Mouse (Mus musculus): ENCODE measurements around the gene Ptges3. TPM values are rescaled to one million over a fixed set of nuclear protein-coding genes. Genes with fewer than 3 reads are reported as not detected.

Ptges3 gene
- total RNA-seq, 4 experiments from 2014 or later = 128 to 203 (median 146) TPM

GRCm38 (mm10) chr10:128092506-128093495 is 34.0 kb downstream of the Ptges3 start:
- peak; percentile 77 for DNase-seq

DNA sequence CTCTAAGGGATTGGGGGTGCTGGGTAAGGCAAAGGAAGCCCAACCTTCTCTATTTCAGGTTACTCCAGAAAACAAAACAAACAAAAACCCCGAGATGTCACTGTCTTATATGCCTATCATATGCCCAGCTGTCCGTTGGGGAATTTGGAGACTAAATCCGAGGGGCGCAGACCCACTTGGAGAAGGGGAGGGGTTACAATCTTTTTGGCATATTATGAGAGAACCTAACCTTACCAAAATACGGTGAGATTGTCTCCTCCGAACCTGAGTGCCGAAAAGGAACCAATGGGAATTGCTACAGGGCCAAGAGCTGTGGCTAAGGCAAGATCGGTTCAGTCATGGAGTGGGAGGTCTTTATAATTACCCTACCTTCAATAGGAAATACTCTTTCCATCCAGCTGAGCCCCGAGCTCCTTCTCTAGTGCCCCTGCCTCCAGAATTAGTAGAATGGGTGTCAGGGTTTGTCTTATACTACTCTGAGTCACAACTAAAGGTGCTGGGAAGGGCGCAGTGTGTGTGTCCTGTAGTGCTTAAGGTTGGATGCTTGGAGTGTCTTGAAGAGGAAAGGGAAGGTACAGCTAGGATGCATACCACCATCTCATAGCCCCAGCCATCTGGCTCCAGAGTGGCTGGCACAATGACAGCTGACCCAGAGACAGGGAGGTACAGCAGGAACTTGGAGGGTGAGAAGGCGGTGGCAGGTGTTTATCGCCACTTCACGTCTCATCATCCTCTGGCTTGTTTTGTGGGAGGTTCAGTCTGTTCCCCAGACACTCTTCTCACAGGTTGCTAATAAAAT is 34.9 kb downstream of the Ptges3 start:
- DNase-seq = no peak

DNA sequence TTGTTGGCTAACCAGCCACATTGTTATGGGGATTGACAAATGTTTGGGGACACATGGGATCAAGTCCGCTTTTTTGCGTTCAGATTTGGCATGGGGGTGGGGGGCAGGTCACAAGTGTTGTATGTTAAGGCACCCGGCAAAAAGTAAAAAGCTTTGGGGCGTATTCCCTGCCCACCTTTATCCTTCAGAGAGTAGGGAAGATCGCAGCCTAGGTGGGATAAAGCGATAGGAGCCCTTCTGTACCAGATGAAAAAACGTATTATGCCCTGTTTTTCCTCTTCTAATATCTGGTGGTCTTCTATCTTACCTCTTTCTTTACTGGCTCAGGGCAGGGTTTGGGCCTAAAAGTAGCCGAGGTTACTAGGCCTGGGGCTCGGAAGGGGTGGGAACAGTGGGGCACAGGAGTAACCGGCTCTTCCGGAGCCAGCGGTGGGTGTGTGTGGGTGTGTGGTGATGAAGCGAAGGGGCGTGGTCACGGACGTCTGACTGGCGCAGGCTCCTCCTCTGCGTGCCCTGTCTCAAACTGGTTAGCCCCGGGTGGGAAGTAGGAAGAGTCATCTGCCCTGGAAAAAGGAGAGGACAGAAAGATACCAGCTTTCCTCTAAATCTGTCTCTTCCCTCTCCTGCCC is 35.7 kb downstream of the Ptges3 start:
- DNase-seq = peak; percentile 92

GRCm38 (mm10) chr10:128095003-128095636 is 36.4 kb downstream of the Ptges3 start:
- no peak for DNase-seq

GRCm38 (mm10) chr10:128096313-128096692 is 37.5 kb downstream of the Ptges3 start:
- no peak for DNase-seq

GRCm38 (mm10) chr10:128096693-128097586 is 38.2 kb downstream of the Ptges3 start:
- peak; percentile 60 for DNase-seq

DNA sequence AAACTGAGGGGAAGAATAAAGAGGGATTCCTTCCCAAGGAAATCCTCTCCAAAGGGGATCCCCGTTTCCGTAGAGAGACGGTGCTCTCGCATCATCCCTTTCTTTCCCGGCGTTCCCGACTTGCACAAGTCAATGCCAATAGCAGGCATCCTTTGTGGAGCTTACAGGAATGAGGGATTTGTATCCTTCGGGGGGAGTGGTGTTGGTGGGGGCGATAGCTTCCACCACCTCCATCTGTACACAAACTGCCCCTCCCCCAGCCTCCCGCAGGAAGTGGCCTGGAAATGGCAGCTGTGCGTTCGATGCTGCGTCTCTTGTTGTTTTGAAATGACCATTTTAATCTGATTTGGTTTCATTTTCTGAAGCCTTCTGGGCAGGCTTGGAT is 38.8 kb downstream of the Ptges3 start:
- peak; percentile 56 for DNase-seq

DNA sequence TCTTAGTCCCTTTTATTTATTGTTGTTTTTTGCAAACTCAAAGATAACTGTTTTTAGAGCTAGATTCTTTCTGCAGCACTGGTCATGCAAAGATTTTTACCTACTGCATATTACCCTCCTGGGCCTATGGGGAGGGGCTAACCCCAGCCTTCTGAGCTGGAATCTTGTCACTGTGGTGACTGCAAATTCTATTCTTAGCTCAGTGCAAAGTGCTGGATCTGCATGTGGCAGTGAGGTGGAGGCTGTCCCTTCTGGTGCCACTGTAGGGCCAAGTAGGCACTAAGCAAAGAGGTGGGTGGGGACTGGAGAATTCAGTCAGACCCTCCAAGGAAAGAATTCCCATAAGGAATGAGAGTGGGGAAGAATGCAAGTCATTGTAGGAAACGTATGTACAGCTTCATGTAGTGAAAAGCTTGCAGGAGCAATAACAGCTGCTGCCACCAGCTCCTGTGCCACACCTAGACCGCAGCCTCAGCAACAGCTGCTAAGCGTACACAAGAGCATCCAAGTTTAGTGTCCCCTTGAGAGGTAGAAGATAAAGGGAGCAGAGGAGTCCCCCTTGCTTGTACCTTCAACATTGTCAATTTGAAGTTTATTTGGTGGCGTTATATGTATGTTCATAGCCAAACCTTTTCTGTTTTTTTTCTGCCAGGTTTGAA is 51.5 kb downstream of the Ptges3 start:
- no peak for DNase-seq

DNA sequence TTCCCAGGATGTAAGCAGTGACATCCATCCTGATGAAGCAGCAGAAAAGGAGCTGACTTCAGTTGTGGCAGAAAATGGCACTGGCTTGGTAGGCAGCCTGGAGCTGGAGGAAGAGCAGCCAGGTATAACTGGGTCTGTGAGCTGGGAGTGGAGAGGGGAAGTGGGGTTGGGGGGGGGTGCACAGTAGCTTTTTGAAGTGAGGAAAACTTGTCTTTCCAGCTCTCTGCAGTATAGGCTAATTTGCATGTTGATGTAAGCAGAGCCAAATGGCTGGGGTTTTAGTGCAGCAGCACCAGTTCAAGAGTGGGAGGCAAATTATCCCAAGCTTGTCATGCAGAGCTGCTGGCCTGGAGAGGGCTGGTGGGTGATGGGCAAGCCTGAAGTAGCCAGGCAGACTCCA is 52.5 kb downstream of the Ptges3 start:
- no peak for DNase-seq

DNA sequence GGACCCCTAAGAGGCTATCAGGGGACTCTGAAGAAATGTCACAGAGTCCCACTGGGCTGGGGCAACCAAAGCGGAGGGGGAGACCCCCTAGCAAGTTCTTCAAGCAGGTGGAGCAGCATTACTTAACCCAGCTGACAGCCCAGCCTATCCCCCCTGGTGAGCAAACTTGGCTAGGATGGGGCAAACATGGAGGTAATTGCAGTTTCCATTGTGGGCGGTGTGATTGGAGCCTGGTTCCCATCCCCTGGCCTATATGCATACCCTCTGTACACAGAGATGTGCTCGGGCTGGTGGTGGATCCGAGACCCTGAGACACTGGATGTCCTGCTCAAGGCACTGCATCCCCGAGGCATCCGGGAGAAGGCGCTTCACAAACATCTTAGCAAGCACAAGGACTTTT is 65.1 kb downstream of the Ptges3 start:
- DNase-seq = no peak

- DNase-seq = no peak
These were observed 66.1 kb downstream of the Ptges3 start for GRCm38 (mm10) chr10:128124831-128125230.

GRCm38 (mm10) chr10:128125951-128126350 is 67.2 kb downstream of the Ptges3 start:
- DNase-seq = no peak

Small RNA genes within 50 kb of the gene (microRNA-seq; reads per million reads assigned to microRNA genes)
- 18.9 to 20.3 reads per million in 2 experiments for gene Mir677

Other genes starting within 250 kb of the Ptges3 start
- under 1 TPM in 3 of 4 experiments, not detected in 1; 0.20 to 0.38 (median 0.24) TPM for gene Rdh19, start 209.0 kb upstream of the Ptges3 start, total RNA-seq (2022)
- not detected for gene Rdh16f2, start 192.5 kb upstream of the Ptges3 start, total RNA-seq (2022)
- gene Rdh7, start 170.1 kb upstream of the Ptges3 start, total RNA-seq (2022) = under 1 TPM in 2 of 4 experiments, not detected in 2; 0.19 to 0.20 TPM
- 1 to 10 TPM in 1 of 4 experiments, under 1 TPM in 3; 0.64 to 1.6 (median 0.72) TPM for gene Sdr9c7, start 160.4 kb upstream of the Ptges3 start, total RNA-seq (2022)
- under 1 TPM in 1 of 4 experiments, not detected in 3; 0.51 TPM for gene Hsd17b6, start 51.3 kb upstream of the Ptges3 start, total RNA-seq (2022)
- 1 to 10 TPM; 2.1 to 3.5 (median 3.0) TPM for gene Prim1, start 43.8 kb upstream of the Ptges3 start, total RNA-seq (2022)
- 100 to 1,000 TPM; 560 to 666 (median 578) TPM for gene Naca, start 23.4 kb upstream of the Ptges3 start, total RNA-seq (2022)
- gene Atp5b, start 24.3 kb downstream of the Ptges3 start, total RNA-seq (2022) = 1,000 to 10,000 TPM; 1,737 to 2,601 (median 2,176) TPM
- gene Baz2a, start 32.6 kb downstream of the Ptges3 start, total RNA-seq (2022) = 10 to 100 TPM; 52.9 to 78.0 (median 62.7) TPM
- 100 to 1,000 TPM in 2 of 4 experiments, 10 to 100 TPM in 2; 83.6 to 110 (median 99.3) TPM for gene Rbms2, start 121.3 kb downstream of the Ptges3 start, total RNA-seq (2022)
- gene Gls2, start 135.5 kb downstream of the Ptges3 start, total RNA-seq (2022) = 1 to 10 TPM; 2.5 to 4.2 (median 3.5) TPM
- gene Spryd4, start 152.9 kb downstream of the Ptges3 start, total RNA-seq (2022) = 10 to 100 TPM; 15.3 to 17.3 (median 16.9) TPM
- not detected for gene Mip, start 166.9 kb downstream of the Ptges3 start, total RNA-seq (2022)
- 10 to 100 TPM in 2 of 4 experiments, 1 to 10 TPM in 2; 8.0 to 14.4 (median 11.1) TPM for gene Timeless, start 173.1 kb downstream of the Ptges3 start, total RNA-seq (2022)
- gene Apon, start 195.1 kb downstream of the Ptges3 start, total RNA-seq (2022) = under 1 TPM in 1 of 4 experiments, not detected in 3; 0.56 TPM
- gene Apof, start 209.7 kb downstream of the Ptges3 start, total RNA-seq (2022) = 10 to 100 TPM in 2 of 4 experiments, 1 to 10 TPM in 2; 1.6 to 14.7 (median 6.9) TPM
- gene Stat2, start 211.6 kb downstream of the Ptges3 start, total RNA-seq (2022) = 10 to 100 TPM; 46.9 to 69.7 (median 57.7) TPM
- gene Il23a, start 239.8 kb downstream of the Ptges3 start, total RNA-seq (2022) = under 1 TPM in 2 of 4 experiments, not detected in 2; 0.22 to 0.28 TPM
- gene Pan2, start 244.4 kb downstream of the Ptges3 start, total RNA-seq (2022) = 10 to 100 TPM; 17.5 to 35.4 (median 24.2) TPM